Mouse (Mus musculus) liver, postnatal 0 days (tissue): ENCODE data around the gene Fam19a5. TPM values are rescaled to one million over a fixed set of nuclear protein-coding genes. Genes with fewer than 3 reads are reported as not detected.

Experiments used
- ATAC-seq: fragments of 200-750 bp; cut with Nextera tagmentation; 2 replicates; pipeline ENCODE4 v1.8.0; 2017; ENCODE audit warnings: mild to moderate bottlenecking, moderate library complexity
- DNase-seq: peaks from one replicate; pipeline ENCODE4 v3.0.0-alpha.2; 2016
- H3K27ac ChIP-seq: fragments of 300-500 bp; sonication (generic); 2 replicates; pipeline ENCODE4 v1.5.1; 2014; ENCODE audit warnings: antibody characterized with exemption, moderate library complexity, mild to moderate bottlenecking, low read depth
- H3K27me3 ChIP-seq: fragments of 300-500 bp; sonication (generic); 2 replicates; pipeline ENCODE4 v1.6.1; 2014; ENCODE audit warnings: low read length, control low read depth, mixed read lengths; ENCODE audit not compliant: insufficient read depth
- H3K36me3 ChIP-seq: fragments of 300-500 bp; sonication (generic); replicated peaks from 2 replicates; pipeline ENCODE4 v1.6.1; 2014; ENCODE audit warnings: mild to moderate bottlenecking, control low read depth, low read length, moderate library complexity, mixed read lengths; ENCODE audit not compliant: insufficient read depth
- H3K4me1 ChIP-seq: fragments of 300-500 bp; sonication (generic); 2 replicates; pipeline ENCODE4 v1.6.1; 2014; ENCODE audit warnings: antibody characterized with exemption, mild to moderate bottlenecking, control low read depth; ENCODE audit not compliant: insufficient read depth
- H3K4me2 ChIP-seq: fragments of 300-500 bp; sonication (generic); 2 replicates; pipeline ENCODE4 v1.6.1; 2014; ENCODE audit warnings: low read depth, mild to moderate bottlenecking, low read length, moderate library complexity, mixed read lengths
- H3K4me3 ChIP-seq: fragments of 300-500 bp; sonication (generic); 2 replicates; pipeline ENCODE4 v1.5.1; 2014; ENCODE audit warnings: low read depth, low read length
- H3K9ac ChIP-seq: fragments of 300-500 bp; sonication (generic); replicated peaks from 2 replicates; pipeline ENCODE4 v1.6.1; 2014; ENCODE audit warnings: mild to moderate bottlenecking, moderate library complexity
- H3K9me3 ChIP-seq: fragments of 300-500 bp; sonication (generic); 2 replicates; pipeline ENCODE4 v1.6.1; 2016; ENCODE audit warnings: mild to moderate bottlenecking, control low read depth, low read length, mixed read lengths
- CTCF ChIP-seq: sonication (generic); IDR thresholded peaks from 2 replicates; pipeline ENCODE4 v1.5.1; 2016; ENCODE audit warnings: antibody characterized with exemption, low read depth
- EP300 ChIP-seq: IDR thresholded peaks from 2 replicates; pipeline ENCODE4 v1.6.1; 2016; ENCODE audit warnings: antibody characterized with exemption, low read depth, mild to moderate bottlenecking
- WGBS: fragments of 180-500 bp; shearing (Covaris S2); extraction: QIAGEN DNeasy Blood & Tissue Kit; methylation state at CpG from one replicate; pipeline ENCODE4 v1.1.7; 2014; ENCODE audit not compliant: insufficient replicate concordance; 5-methylcytosine and 5-hydroxymethylcytosine counted together
- polyA plus RNA-seq: library from polyadenylated mRNA; unstranded; fragments of >200 nt; fragmentation: Nextera tagmentation; extraction: Ambion mirVana; gene quantifications from 2 replicates; pipeline ENCODE4 v1.2.1, GENCODE M21; 2015

Fam19a5 gene
- polyA plus RNA-seq, 1 experiment from 2014 or later: not detected

DNA sequence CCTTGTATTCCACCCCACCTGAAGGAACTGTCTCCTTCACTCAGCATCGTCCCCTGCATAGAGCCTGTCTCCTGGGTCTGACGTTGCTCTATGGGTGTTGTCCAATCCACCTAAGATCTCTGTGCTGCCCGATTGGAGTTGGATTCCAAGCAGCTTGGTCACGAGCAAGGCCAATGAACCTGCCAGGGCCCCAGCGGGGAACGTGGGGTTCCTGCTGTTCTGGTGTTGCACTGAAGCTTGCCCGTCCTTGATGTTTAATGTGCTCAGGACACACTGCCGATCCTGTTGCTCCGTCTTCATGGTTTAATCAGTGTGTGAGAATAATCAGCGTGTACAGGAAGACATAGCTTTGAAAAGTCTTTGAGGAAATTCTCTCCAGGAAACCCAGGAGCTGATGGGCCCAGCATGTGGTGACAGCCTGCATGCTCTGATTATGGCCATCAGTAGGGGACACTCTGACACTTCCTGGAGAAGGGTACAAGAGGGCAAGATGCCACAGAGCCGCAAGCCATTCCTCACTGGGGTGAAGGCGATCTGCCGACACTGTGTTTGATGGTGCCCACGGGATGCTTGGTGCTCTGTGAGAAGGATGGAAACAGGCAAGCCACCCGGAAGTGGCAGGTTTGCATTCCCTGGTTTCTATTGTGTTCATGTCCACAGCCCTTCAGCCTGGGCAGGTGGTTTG is 147.3 kb downstream of the Fam19a5 start:
- H3K4me3 ChIP-seq: no peak overlapping the region
- H3K36me3 ChIP-seq: no peaks in the 10 kb centered on the region
- H3K27me3 ChIP-seq: no peaks in the 10 kb centered on the region
- H3K4me2 ChIP-seq: no peak overlapping the region
- ATAC-seq (no peak), DNase-seq (no peak)
- TF ChIP-seq EP300 (no peak), CTCF (no peak)
- no peaks in the 10 kb centered on the region for H3K4me1 ChIP-seq
- no peak overlapping the region for H3K27ac ChIP-seq
- 74% methylated on average over 15 of the region's 15 CpGs for WGBS
- H3K9ac ChIP-seq: no peak overlapping the region
- H3K9me3 ChIP-seq: no peaks in the 10 kb centered on the region

DNA sequence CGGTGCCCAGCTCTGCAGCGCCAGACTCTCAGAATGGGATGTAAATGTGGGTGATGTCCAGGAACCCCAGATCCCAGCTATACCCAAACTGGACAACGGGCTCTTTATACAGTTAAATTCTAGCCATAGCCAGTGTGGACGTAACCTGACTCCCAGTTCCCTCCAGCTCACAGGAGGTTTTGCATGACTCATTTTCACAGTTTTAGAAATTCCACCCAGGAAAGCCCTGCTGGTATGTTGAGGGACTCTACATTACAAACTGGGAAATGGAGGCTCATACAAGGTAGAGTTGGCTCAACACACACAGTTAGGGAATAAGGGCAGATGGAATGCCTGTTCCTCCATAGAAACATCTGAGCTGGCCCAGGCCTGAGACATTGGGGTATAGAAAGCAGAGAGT is 147.9 kb downstream of the Fam19a5 start:
- no peak overlapping the region for H3K9ac ChIP-seq
- WGBS: 79% methylated on average over 4 of the region's 4 CpGs
- no peak overlapping the region for H3K4me2 ChIP-seq
- no peaks in the 10 kb centered on the region for H3K9me3 ChIP-seq
- ATAC-seq (no peak), DNase-seq (no peak)
- H3K27me3 ChIP-seq: no peaks in the 10 kb centered on the region
- H3K36me3 ChIP-seq: no peaks in the 10 kb centered on the region
- no peak overlapping the region for H3K4me3 ChIP-seq
- H3K4me1 ChIP-seq: no peaks in the 10 kb centered on the region
- TF ChIP-seq CTCF (no peak), EP300 (no peak)
- H3K27ac ChIP-seq: no peak overlapping the region

DNA sequence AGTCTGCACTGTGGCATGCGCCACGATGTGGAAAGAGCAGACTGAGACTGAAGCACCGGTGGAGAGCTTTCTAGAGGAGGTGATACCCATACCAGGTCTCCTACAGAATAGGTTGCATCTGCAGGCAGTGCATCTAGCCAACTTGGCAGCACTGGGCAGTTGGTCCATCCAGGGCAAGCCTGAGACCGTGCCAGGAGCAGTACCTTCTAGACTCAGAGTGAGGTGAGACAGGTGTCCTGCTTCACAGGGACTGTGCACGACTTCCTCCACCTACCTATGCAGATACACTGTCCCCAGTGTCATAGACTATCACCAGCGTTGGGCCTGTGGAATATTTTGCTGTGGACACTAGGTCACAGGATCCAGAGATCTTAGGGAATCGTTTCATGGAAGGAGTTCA is 148.3 kb downstream of the Fam19a5 start:
- 75% methylated on average over 7 of the region's 7 CpGs for WGBS

DNA sequence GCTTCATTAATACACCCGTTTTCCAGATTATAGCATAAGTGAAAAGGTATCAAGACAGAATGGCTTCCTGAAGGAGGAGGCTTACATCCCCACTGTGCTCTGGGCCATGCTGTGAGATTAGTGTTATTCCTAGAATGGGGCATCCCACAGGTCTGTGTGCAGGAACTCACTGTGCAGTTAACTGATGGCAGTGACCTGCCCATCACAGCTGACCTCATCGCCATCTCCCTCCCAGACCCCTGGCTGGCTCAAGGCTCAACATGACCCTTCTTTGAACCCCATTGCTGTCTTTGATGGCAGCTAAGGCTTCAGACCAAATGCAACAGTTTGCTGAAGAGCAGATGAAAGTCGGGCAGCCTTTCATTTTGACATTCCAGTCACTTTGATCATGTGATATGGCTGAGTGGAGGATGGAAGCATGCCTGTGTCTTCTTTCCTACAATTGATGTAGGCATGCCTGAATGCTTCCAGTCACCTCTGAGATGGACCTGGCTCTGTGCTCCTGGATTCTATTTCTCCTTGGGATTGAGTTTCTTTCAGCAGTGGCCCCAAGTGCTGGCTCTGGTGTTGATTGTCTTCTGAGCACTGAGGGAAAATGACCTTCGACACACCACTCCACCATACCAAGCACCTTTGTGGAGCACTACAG is 148.9 kb downstream of the Fam19a5 start:
- no peak overlapping the region for H3K27ac ChIP-seq
- no peaks in the 10 kb centered on the region for H3K9me3 ChIP-seq
- no peak overlapping the region for H3K9ac ChIP-seq
- H3K4me2 ChIP-seq: no peak overlapping the region
- H3K4me3 ChIP-seq: no peak overlapping the region
- no peaks in the 10 kb centered on the region for H3K27me3 ChIP-seq
- ATAC-seq: no peak
- no peaks in the 10 kb centered on the region for H3K36me3 ChIP-seq
- DNase-seq: no peak
- 71% methylated on average over 4 of the region's 4 CpGs for WGBS
- TF ChIP-seq EP300: no peak
- no peak for TF ChIP-seq CTCF
- H3K4me1 ChIP-seq: no peaks in the 10 kb centered on the region

More for the DNA sequence above, 148.3 kb downstream of the Fam19a5 start:
- Histone ChIP-seq H3K9ac (no peak overlapping the region), H3K27ac (no peak overlapping the region), H3K27me3 (no peaks in the 10 kb centered on the region), H3K36me3 (no peaks in the 10 kb centered on the region), H3K4me3 (no peak overlapping the region), H3K4me2 (no peak overlapping the region), H3K4me1 (no peaks in the 10 kb centered on the region), H3K9me3 (no peaks in the 10 kb centered on the region)
- ATAC-seq (no peak), DNase-seq (no peak)
- TF ChIP-seq EP300: no peak

DNA sequence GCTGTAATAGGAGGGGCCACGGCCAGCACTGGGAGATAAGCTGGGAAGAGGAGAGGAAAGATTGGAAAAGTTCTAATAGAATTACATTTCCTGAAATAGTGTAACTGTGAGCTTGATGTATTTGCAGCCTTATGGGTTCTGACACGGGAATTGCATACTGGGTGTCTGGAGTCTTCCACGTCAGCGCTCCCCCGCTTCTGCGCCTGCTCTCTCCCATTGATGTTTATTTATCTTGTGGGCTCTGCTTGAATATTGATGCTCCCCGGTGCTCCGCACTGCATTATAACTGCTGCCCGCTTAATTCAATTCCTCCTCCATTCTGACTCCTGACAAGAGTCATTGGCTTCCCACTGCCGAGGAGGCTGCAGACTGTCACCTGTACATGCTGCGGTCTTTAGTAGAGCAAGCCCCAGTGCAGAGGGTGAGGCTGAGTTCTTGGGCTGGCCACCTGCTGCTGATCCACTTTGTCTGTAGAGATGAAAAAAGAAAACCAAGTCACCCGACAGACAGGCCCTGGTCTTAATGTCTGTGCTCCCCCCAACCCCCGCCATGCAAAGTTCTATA is 153.4 kb downstream of the Fam19a5 start:
- ATAC-seq: no peak
- WGBS: 81% methylated on average over 13 of the region's 13 CpGs
- no peak overlapping the region for H3K27ac ChIP-seq

DNA sequence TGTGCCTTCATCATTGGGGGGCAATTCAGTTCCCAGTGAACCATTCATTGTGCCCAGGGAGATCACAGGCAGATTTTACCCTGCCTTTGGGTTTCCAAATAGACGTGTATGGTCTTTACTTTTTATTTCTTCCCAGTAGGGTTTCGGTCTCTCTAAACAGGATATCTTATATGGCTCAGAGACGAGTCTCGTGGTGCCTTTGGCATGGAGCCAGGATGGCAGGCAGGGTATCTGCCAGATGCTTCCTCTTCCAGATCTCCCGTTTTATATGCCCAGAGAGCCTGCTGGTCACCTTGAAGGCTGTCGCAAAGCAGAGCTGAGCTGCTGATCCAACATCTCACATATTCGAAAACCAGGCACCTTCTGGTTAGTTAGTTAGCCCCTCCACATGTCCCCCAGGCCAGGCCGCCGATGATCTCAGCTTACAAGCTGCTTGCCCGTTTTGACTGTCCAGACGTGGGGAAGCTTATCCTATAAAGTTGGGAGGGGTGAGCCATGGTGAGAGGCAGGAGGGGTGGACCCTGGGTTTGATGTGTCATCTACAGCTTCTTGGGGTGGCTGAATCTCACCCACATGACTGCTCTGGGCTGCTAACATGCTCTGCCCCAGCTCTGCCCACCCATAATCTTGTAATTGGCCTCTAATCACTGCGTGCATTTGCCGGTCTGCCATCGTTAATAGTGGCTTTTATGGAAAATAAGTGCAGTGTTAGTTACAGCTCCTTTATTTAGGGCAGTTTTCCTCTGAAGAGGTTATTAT is 154.6 kb downstream of the Fam19a5 start:
- no peak overlapping the region for H3K27ac ChIP-seq
- H3K36me3 ChIP-seq: no peaks in the 10 kb centered on the region
- H3K4me1 ChIP-seq: no peaks in the 10 kb centered on the region
- H3K9ac ChIP-seq: no peak overlapping the region
- 60% methylated on average over 14 of the region's 14 CpGs for WGBS
- H3K9me3 ChIP-seq: no peaks in the 10 kb centered on the region; the same call in 1 of the 2 replicates
- TF ChIP-seq CTCF (no peak), EP300 (no peak)
- no peak overlapping the region for H3K4me3 ChIP-seq
- no peaks in the 10 kb centered on the region for H3K27me3 ChIP-seq
- DNase-seq (peak; percentile 14), ATAC-seq (no peak)
- H3K4me2 ChIP-seq: no peak overlapping the region

More for the DNA sequence above, 153.4 kb downstream of the Fam19a5 start:
- Histone ChIP-seq H3K9ac (no peak overlapping the region), H3K4me1 (no peaks in the 10 kb centered on the region), H3K9me3 (no peaks in the 10 kb centered on the region; the same call in 1 of the 2 replicates), H3K27me3 (no peaks in the 10 kb centered on the region), H3K36me3 (no peaks in the 10 kb centered on the region), H3K4me3 (no peak overlapping the region), H3K4me2 (no peak overlapping the region)
- TF ChIP-seq EP300: no peak
- DNase-seq: no peak
